Mouse (Mus musculus) bone marrow, adult 2 months (tissue): ENCODE measurements around the gene Fcgrt.

ENCODE experiments used
- CTCF ChIP-seq: fragments of 200-500 bp; IDR thresholded peaks from 2 replicates; pipeline ENCODE4 v1.5.1; 2011; ENCODE audit warnings: low read length, control low read depth; ENCODE audit not compliant: control insufficient read depth, insufficient read depth
- POLR2A ChIP-seq: fragments of 200-500 bp; IDR thresholded peaks from 2 replicates; pipeline ENCODE4 v1.6.1; 2011; ENCODE audit warnings: low read depth, mild to moderate bottlenecking, control low read depth, low read length, borderline replicate concordance; ENCODE audit not compliant: control insufficient read depth

GRCm38 (mm10) chr7:45094121-45094520 lies 9.5 kb downstream of the Fcgrt start:
- TF ChIP-seq POLR2A: no peak
- TF ChIP-seq CTCF: no peak
